20 mouse cellular contexts compared by ENCODE assay signal in genomic region chr3:41754556-41754955, GRCm38 (mm10). TPM values are rescaled to one million over a fixed set of nuclear protein-coding genes. Genes with fewer than 3 reads are reported as not detected.
DNase-seq lines count a peak whose midpoint lies in the region; TF ChIP-seq lines count a peak whose summit lies in the region.
"Had no signal": no experiment of that assay in that cellular context is flagged by ENCODE, and none has a peak within 500 bp of the region (broad histone marks: within the 10 kb centered on the region; RNA-seq: fewer than 3 reads in every experiment).

No protein-coding gene starts in this region.

- no peaks in the 10 kb centered on the region; the same call in 1 of the 2 replicates for H3K36me3 ChIP-seq in kidney, adult 2 months (ENCODE audit: control insufficient read depth, insufficient read depth, low read length)
- H3K36me3 ChIP-seq: embryonic facial prominence, embryonic 12.5 days; forebrain, embryonic 15.5 days had no signal

- WGBS in kidney, adult 2 months, result 78% methylated on average over 2 of the region's 2 CpGs

- H3K4me1 ChIP-seq in kidney, adult 2 months (ENCODE audit: control insufficient read depth, insufficient read depth, low read length), result no peaks in the 10 kb centered on the region
- H3K4me1 ChIP-seq: embryonic facial prominence, embryonic 10.5 days; embryonic facial prominence, embryonic 12.5 days; forebrain, embryonic 13.5 days; forebrain, embryonic 15.5 days had no signal

- intact Hi-C loops in gastrocnemius, postnatal 14 days (cut with DNase I; ENCODE audit: low total_unique reads), result no loop called here

- H3K4me3 ChIP-seq in kidney, adult 2 months (ENCODE audit: insufficient read depth, low read depth, low read length), result no peak overlapping the region
- H3K4me3 ChIP-seq: embryonic facial prominence, embryonic 10.5 days; embryonic facial prominence, embryonic 12.5 days; forebrain, embryonic 13.5 days; forebrain, embryonic 15.5 days had no signal

- no peaks in the 10 kb centered on the region for H3K27me3 ChIP-seq in kidney, adult 2 months (replicated peaks; ENCODE audit: control insufficient read depth, insufficient read depth, low read length)
- H3K27me3 ChIP-seq: CH12.LX; embryonic facial prominence, embryonic 12.5 days; forebrain, embryonic 13.5 days; forebrain, embryonic 15.5 days had no signal

- TF ChIP-seq POLR2A in kidney, adult 2 months (IDR thresholded peaks at IDR 0.05; ENCODE audit: low read depth, low read length), result no peak

- no peak overlapping the region for H3K27ac ChIP-seq in kidney, adult 2 months (ENCODE audit: insufficient read depth, low read depth, low read length)
- H3K27ac ChIP-seq: embryonic facial prominence, embryonic 10.5 days; embryonic facial prominence, embryonic 12.5 days; forebrain, embryonic 13.5 days; forebrain, embryonic 15.5 days had no signal

- TF ChIP-seq CTCF in kidney, adult 2 months (conservative IDR thresholded peaks at IDR 0.05; ENCODE audit: insufficient read depth, insufficient read length, low read depth, low read length), result no peak

- DNase-seq in 3T3-L1 (ENCODE audit: low read depth, low spot score), result peak; percentile 70
- DNase-seq in NIH3T3 (ENCODE audit: low read depth), result peak; percentile 6
- no peak for DNase-seq in kidney, adult 2 months
- no peak for DNase-seq in gastrocnemius, postnatal 14 days
- no peak for DNase-seq in thymus, postnatal 10 days (ENCODE audit: low spot score in 2 of 2)
- DNase-seq: adrenal gland, adult 8-10 months; adrenal gland, postnatal 14 days; adrenal gland, postnatal 36 days; B cell, adult 2 months; cerebellum, adult 11-12 months; cerebellum, adult 2 months; cerebellum, adult 9-10 months; cerebellum, postnatal 10 days; cerebellum, postnatal 25 days; forebrain, postnatal 0 days had no signal

RNA-seq across cellular contexts. Expression of gene D3Ertd751e, which starts 12.1 kb away (rescaled TPM):
- 3.4 and 4.1 TPM in 2 replicates for polyA plus RNA-seq in kidney, adult 2 months (2012; rRNA removed)
- 1 to 10 TPM; 2.0 to 2.3 TPM for total RNA-seq in gastrocnemius, postnatal 14 days (2021)

RNA-seq across cellular contexts. Expression of gene Sclt1, which starts 12.2 kb away (rescaled TPM):
- polyA plus RNA-seq in kidney, adult 2 months (2012; rRNA removed), result 3.8 and 4.9 TPM in 2 replicates
- total RNA-seq in gastrocnemius, postnatal 14 days (2021), result 1 to 10 TPM; 4.1 to 4.3 TPM

Comparison
In these comparisons a context has a peak if more than half of its experiments do, and no peak if none do; other contexts are left out.
1. DNase-seq: peak in 3T3-L1 (single experiment) and NIH3T3 (single experiment); none in kidney, adult 2 months (single experiment), gastrocnemius, postnatal 14 days (single experiment) and thymus, postnatal 10 days (0 of 2).